Mouse (Mus musculus) ES-Bruce4 (cell line): ENCODE measurements at regions not wholly inside any gene's neighbourhood (a gene's known extent, or its start where the extent isn't known, plus 50 kb on each side); places are given as distances from the start of the nearest gene placed in this dataset.

Experiments
- CTCF ChIP-seq: IDR thresholded peaks from one replicate; pipeline ENCODE4 v1.8.1; 2011; ENCODE audit warnings: low read depth, low read length
- EP300 ChIP-seq: IDR thresholded peaks from 2 replicates; pipeline ENCODE4 v1.6.1; 2011; ENCODE audit warnings: low read depth, low read length; ENCODE audit not compliant: insufficient read depth

- TF ChIP-seq EP300, result no peak
- no peak for TF ChIP-seq CTCF
Observed at GRCm38 (mm10) chr4:106007334-106008190, 217.9 kb downstream of the Gm12728 start.
